Mouse (Mus musculus): ENCODE results near the gene Rdh16. TPM values are rescaled to one million over a fixed set of nuclear protein-coding genes. Genes with fewer than 3 reads are reported as not detected.
"Not testable (repeated sequence)": the region's sequence is repeated elsewhere in the genome, so short reads cannot be mapped to it uniquely, and the experiment has no call there.

The Rdh16 gene
- polyA plus RNA-seq, 1 experiment: not detected

DNA sequence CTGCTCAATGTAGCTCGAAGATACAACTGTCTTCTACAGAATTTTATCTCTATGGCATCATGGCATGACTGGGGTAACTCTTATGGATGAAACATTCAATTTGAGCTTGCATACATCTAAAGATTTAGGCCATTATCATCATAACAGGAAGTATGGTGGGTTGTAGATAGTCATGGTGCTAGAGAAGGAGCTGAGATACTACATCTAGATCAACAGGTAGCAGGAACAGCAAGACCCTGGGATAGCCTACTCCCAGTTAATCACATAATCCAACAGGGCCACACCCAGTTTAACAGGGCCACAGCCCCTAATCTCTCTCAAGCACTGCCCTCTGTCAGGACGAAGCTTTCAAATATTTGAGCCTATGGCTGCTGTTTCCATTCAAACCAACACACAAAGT is 39.8 kb downstream of the Rdh16 start:
- H3K36me3 ChIP-seq (ENCODE audit: control insufficient read depth, insufficient read depth): no peaks in the 10 kb centered on the region

DNA sequence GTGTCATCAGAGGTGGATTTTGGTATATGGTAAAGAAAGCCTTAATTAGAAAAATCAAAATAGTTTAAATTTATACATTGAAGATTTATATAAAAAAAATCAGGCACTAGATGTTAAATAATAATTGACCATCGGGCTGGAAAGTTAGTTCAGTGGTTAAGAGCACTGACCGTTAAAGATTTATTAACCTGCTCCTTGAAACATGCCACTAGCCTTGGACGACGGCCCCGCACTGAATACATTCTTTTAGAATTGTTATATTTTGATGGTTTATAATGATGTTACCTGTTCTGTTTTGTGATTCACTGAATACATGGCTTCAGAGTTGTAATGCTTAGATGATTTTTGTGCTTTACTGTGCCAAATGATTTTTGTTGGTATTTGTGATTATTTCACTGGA is 45.0 kb downstream of the Rdh16 start:
- not testable (repeated sequence) for H3K4me3 ChIP-seq; H3K36me3 ChIP-seq (ENCODE audit: control insufficient read depth, insufficient read depth)

More for the DNA sequence above, 39.8 kb downstream of the Rdh16 start:
- H3K79me2 ChIP-seq (ENCODE audit: control insufficient read depth, insufficient read depth): no peaks in the 10 kb centered on the region
- peaks cover 8% of the 10 kb centered on the region for H3K27me3 ChIP-seq (ENCODE audit: control insufficient read depth, insufficient read depth, insufficient read length)
- TF ChIP-seq MYOG (IDR thresholded peaks at IDR 0.05; ENCODE audit: control insufficient read depth in 1 of 3, insufficient read depth in 1 of 3, insufficient read length in 2 of 3, low read depth in 2 of 3) (no peak), POLR2AphosphoS2 (IDR thresholded peaks at IDR 0.05; ENCODE audit: insufficient read length, low read depth) (no peak), MYOD1 (IDR thresholded peaks at IDR 0.05; ENCODE audit: control insufficient read depth in 1 of 3, insufficient read length in 2 of 3, low read depth in 2 of 3) (no peak), USF1 (IDR thresholded peaks at IDR 0.05; ENCODE audit: low read depth) (no peak), MAX (IDR thresholded peaks at IDR 0.05; ENCODE audit: low read depth) (no peak), REST (IDR thresholded peaks at IDR 0.05; ENCODE audit: insufficient read depth, insufficient read length) (no peak)
- H3K4me3 ChIP-seq: no peak overlapping the region
- no peak overlapping the region for H3K4me2 ChIP-seq (ENCODE audit: low read depth)
- no peak overlapping the region for H3ac ChIP-seq (ENCODE audit: control insufficient read depth, insufficient read length)

DNA sequence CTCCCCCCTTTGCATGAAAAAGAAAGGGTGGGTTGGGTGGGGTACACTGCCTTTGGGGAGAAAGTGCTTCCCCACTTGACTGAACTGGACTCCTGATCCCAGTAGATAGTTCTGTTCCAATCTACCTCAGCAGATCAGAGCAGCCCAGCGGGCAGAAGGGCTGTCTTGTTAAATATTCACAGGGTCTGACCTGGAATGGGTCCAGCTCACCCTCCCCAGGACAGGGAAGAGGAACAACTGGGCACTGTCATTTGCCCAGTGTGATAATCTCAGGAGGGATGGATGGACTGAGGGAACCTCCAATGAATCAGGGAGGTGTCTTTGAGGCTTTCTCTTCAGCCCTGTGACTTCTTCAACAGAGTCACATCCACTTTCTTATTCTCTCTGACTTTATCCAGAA is 47.1 kb downstream of the Rdh16 start:
- no peak overlapping the region for H3ac ChIP-seq (ENCODE audit: control insufficient read depth, insufficient read length)
- no peak for TF ChIP-seq USF1 (IDR thresholded peaks at IDR 0.05; ENCODE audit: low read depth)
- no peak for TF ChIP-seq POLR2A (IDR thresholded peaks at IDR 0.05; ENCODE audit: insufficient read length, low read depth)
- no peak for TF ChIP-seq MYOD1 (IDR thresholded peaks at IDR 0.05; ENCODE audit: control insufficient read depth in 1 of 3, insufficient read length in 2 of 3, low read depth in 2 of 3)
- TF ChIP-seq POLR2AphosphoS2 (IDR thresholded peaks at IDR 0.05; ENCODE audit: insufficient read length, low read depth): no peak
- TF ChIP-seq CEBPB (IDR thresholded peaks at IDR 0.05; ENCODE audit: insufficient read depth, poor library complexity, severe bottlenecking): no peak
- TF ChIP-seq TCF3 (IDR thresholded peaks at IDR 0.05; ENCODE audit: insufficient read length, low read depth): no peak
- no peak for TF ChIP-seq MYOG (IDR thresholded peaks at IDR 0.05; ENCODE audit: control insufficient read depth in 1 of 3, insufficient read depth in 1 of 3, insufficient read length in 2 of 3, low read depth in 2 of 3)
- TF ChIP-seq REST (IDR thresholded peaks at IDR 0.05; ENCODE audit: insufficient read depth, insufficient read length): no peak
- TF ChIP-seq E2F4 (IDR thresholded peaks at IDR 0.05; ENCODE audit: insufficient read depth): no peak
- TF ChIP-seq SRF (IDR thresholded peaks at IDR 0.05; ENCODE audit: control insufficient read depth, insufficient read length, low read depth): no peak
- TF ChIP-seq TCF12 (IDR thresholded peaks at IDR 0.05; ENCODE audit: insufficient read depth, poor library complexity, severe bottlenecking): no peak
- no peak for TF ChIP-seq MAX (IDR thresholded peaks at IDR 0.05; ENCODE audit: low read depth)

More for the DNA sequence above, 45.0 kb downstream of the Rdh16 start:
- not testable (repeated sequence) for H3K79me2 ChIP-seq (ENCODE audit: control insufficient read depth, insufficient read depth); H3ac ChIP-seq (ENCODE audit: control insufficient read depth, insufficient read length); H3K4me2 ChIP-seq (ENCODE audit: low read depth)
- peaks cover 21% of the 10 kb centered on the region for H3K27me3 ChIP-seq (ENCODE audit: control insufficient read depth, insufficient read depth, insufficient read length)

DNA sequence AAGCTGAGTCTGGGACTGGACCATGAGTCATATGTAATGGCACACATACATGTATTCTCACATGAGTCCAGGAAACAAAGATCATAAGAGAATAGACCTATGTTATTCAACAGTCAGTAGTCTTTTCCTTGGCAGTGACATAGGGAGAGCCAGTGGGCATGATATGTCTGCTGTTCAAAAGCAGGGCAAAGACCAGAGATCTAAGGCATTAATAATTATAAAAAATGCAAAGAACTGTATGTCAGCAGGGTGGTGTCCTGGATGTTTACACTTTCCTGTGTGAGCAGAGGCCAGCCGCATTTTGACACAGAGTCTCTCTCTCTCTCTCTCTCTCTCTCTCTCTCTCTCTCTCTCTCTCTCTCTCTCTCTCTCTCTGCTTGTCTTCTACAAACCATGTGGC is 48.7 kb downstream of the Rdh16 start, which contains the start of gene Rdh19:
Rdh19 (plus strand) TSS at position 301 of the 400 bp plus-strand sequence.
- Histone ChIP-seq H3K4me3 (no peak within 1 kb of the TSS), H3K36me3 (ENCODE audit: control insufficient read depth, insufficient read depth) (no peaks in the 10 kb centered on the region), H3ac (ENCODE audit: control insufficient read depth, insufficient read length) (no peak within 1 kb of the TSS), H3K79me2 (ENCODE audit: control insufficient read depth, insufficient read depth) (no peaks in the 10 kb centered on the region), H3K4me2 (ENCODE audit: low read depth) (no peak within 1 kb of the TSS), H3K27me3 (ENCODE audit: control insufficient read depth, insufficient read depth, insufficient read length) (peaks cover 17% of the 10 kb centered on the region)
- TF ChIP-seq USF1 (IDR thresholded peaks at IDR 0.05; ENCODE audit: low read depth) (no peak), MYOD1 (IDR thresholded peaks at IDR 0.05; ENCODE audit: control insufficient read depth in 1 of 3, insufficient read length in 2 of 3, low read depth in 2 of 3) (no peak), POLR2A (IDR thresholded peaks at IDR 0.05; ENCODE audit: insufficient read length, low read depth) (no peak), MAX (IDR thresholded peaks at IDR 0.05; ENCODE audit: low read depth) (no peak), SRF (IDR thresholded peaks at IDR 0.05; ENCODE audit: control insufficient read depth, insufficient read length, low read depth) (no peak), TCF12 (IDR thresholded peaks at IDR 0.05; ENCODE audit: insufficient read depth, poor library complexity, severe bottlenecking) (no peak), MYOG (IDR thresholded peaks at IDR 0.05; ENCODE audit: control insufficient read depth in 1 of 3, insufficient read depth in 1 of 3, insufficient read length in 2 of 3, low read depth in 2 of 3) (no peak), CEBPB (IDR thresholded peaks at IDR 0.05; ENCODE audit: insufficient read depth, poor library complexity, severe bottlenecking) (no peak), TCF3 (IDR thresholded peaks at IDR 0.05; ENCODE audit: insufficient read length, low read depth) (no peak), E2F4 (IDR thresholded peaks at IDR 0.05; ENCODE audit: insufficient read depth) (no peak), REST (IDR thresholded peaks at IDR 0.05; ENCODE audit: insufficient read depth, insufficient read length) (no peak), POLR2AphosphoS2 (IDR thresholded peaks at IDR 0.05; ENCODE audit: insufficient read length, low read depth) (no peak)

More for the DNA sequence above, 47.1 kb downstream of the Rdh16 start:
- no peaks in the 10 kb centered on the region for H3K79me2 ChIP-seq (ENCODE audit: control insufficient read depth, insufficient read depth)
- peaks cover 15% of the 10 kb centered on the region for H3K27me3 ChIP-seq (ENCODE audit: control insufficient read depth, insufficient read depth, insufficient read length)
- no peak overlapping the region for H3K4me3 ChIP-seq
- H3K36me3 ChIP-seq (ENCODE audit: control insufficient read depth, insufficient read depth): no peaks in the 10 kb centered on the region
- H3K4me2 ChIP-seq (ENCODE audit: low read depth): no peak overlapping the region

DNA sequence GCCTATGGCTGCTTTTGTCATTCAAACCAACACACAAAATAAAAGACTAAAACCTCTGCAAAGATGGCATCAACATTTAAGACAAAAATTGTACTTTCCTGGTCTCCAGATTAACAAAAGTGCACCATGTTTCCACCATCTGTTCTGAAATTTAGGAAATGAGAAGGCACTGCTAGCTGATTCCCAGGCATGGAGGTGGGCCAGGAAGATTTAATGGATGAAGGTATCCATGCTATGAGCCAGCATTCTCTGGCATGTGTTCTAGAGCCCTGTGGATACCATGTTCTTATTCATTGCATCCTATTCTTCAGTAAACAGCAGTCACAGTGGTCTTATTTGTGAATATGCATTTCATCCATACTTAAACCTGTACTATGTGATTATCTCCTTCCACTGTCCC is 55.4 kb downstream of the Rdh16 start:
- no peak for TF ChIP-seq REST (IDR thresholded peaks at IDR 0.05; ENCODE audit: insufficient read depth, insufficient read length)
- H3K4me3 ChIP-seq: no peak overlapping the region

More for the DNA sequence above, 55.4 kb downstream of the Rdh16 start:
- Histone ChIP-seq H3K4me2 (ENCODE audit: low read depth) (no peak overlapping the region), H3ac (ENCODE audit: control insufficient read depth, insufficient read length) (no peak overlapping the region), H3K36me3 (ENCODE audit: control insufficient read depth, insufficient read depth) (no peaks in the 10 kb centered on the region), H3K79me2 (ENCODE audit: control insufficient read depth, insufficient read depth) (no peaks in the 10 kb centered on the region), H3K27me3 (ENCODE audit: control insufficient read depth, insufficient read depth, insufficient read length) (peaks cover 14% of the 10 kb centered on the region)
